Comparison of ENCODE assay signal across 9 mouse cellular contexts in genomic region chr15:80066538-80066937, GRCm38 (mm10). TPM values are rescaled to one million over a fixed set of nuclear protein-coding genes. Genes with fewer than 3 reads are reported as not detected.
DNase-seq lines count a peak whose midpoint lies in the region; ATAC-seq and TF ChIP-seq lines count a peak whose summit lies in the region.
"Had no signal": no experiment of that assay in that cellular context is flagged by ENCODE, and none has a peak within 500 bp of the region (broad histone marks: within the 10 kb centered on the region; RNA-seq: fewer than 3 reads in every experiment).

No protein-coding gene starts in this region.

- no peaks in the 10 kb centered on the region for H3K36me3 ChIP-seq in intestine, postnatal 0 days (ENCODE audit: control insufficient read depth, insufficient read depth)
- H3K36me3 ChIP-seq in intestine, embryonic 16.5 days (ENCODE audit: control insufficient read depth, insufficient read depth, low read length), result no peaks in the 10 kb centered on the region
- no peaks in the 10 kb centered on the region for H3K36me3 ChIP-seq in midbrain, embryonic 11.5 days (ENCODE audit: control insufficient read depth, insufficient read depth, low read length)
- H3K36me3 ChIP-seq: limb, embryonic 13.5 days had no signal

- 62% methylated on average over 3 of the region's 3 CpGs for WGBS in intestine, postnatal 0 days
- 65% methylated on average over 3 of the region's 3 CpGs for WGBS in intestine, embryonic 16.5 days
- 49% methylated on average over 3 of the region's 3 CpGs for WGBS in midbrain, embryonic 11.5 days

- peak; percentile 69 for TF ChIP-seq CTCF in intestine, postnatal 0 days (IDR thresholded peaks at IDR 0.05; ENCODE audit: low read depth)
- peak; percentile 57 for TF ChIP-seq CTCF in bone marrow macrophage, adult 2 months (IDR thresholded peaks at IDR 0.05; ENCODE audit: low read depth, low read length)

- no peaks in the 10 kb centered on the region for H3K4me1 ChIP-seq in intestine, postnatal 0 days (replicated peaks; ENCODE audit: control insufficient read depth, insufficient read depth, low read length)
- H3K4me1 ChIP-seq in intestine, embryonic 16.5 days (ENCODE audit: control insufficient read depth, insufficient read depth, low read length), result peaks cover 1% of the 10 kb centered on the region; the same call in 1 of the 2 replicates
- H3K4me1 ChIP-seq in bone marrow macrophage, adult 2 months (ENCODE audit: control insufficient read depth, insufficient read depth, low read length), result peaks cover 17% of the 10 kb centered on the region
- no peaks in the 10 kb centered on the region for H3K4me1 ChIP-seq in midbrain, embryonic 11.5 days (ENCODE audit: control insufficient read depth, insufficient read depth, low read length)

- no peak for ATAC-seq in intestine, postnatal 0 days
- ATAC-seq in intestine, embryonic 16.5 days, result no peak
- ATAC-seq in midbrain, embryonic 11.5 days (ENCODE audit: low FRiP score), result no peak
- ATAC-seq in activated CD4-positive, CD25-positive, alpha-beta regulatory T cell, adult 4 months, result no peak

- H3K9me3 ChIP-seq in intestine, postnatal 0 days (ENCODE audit: control insufficient read depth), result no peaks in the 10 kb centered on the region
- H3K9me3 ChIP-seq in intestine, embryonic 16.5 days (ENCODE audit: control insufficient read depth, low read length), result no peaks in the 10 kb centered on the region
- H3K9me3 ChIP-seq in midbrain, embryonic 11.5 days (ENCODE audit: control insufficient read depth, low read length), result no peaks in the 10 kb centered on the region
- H3K9me3 ChIP-seq: limb, embryonic 13.5 days had no signal

- no peak overlapping the region for H3K4me2 ChIP-seq in intestine, postnatal 0 days (replicated peaks; ENCODE audit: low read depth)
- no peak overlapping the region for H3K4me2 ChIP-seq in intestine, embryonic 16.5 days (ENCODE audit: low read depth, low read length)
- H3K4me2 ChIP-seq in midbrain, embryonic 11.5 days, result no peak overlapping the region
- H3K4me2 ChIP-seq: limb, embryonic 13.5 days had no signal

- TF ChIP-seq POLR2A in bone marrow macrophage, adult 2 months (IDR thresholded peaks at IDR 0.05; ENCODE audit: borderline replicate concordance, low read depth, low read length), result no peak

- H3K27ac ChIP-seq in intestine, postnatal 0 days (ENCODE audit: low read depth, low read length), result no peak overlapping the region
- H3K27ac ChIP-seq in intestine, embryonic 16.5 days (ENCODE audit: low read length), result no peak overlapping the region
- H3K27ac ChIP-seq in bone marrow macrophage, adult 2 months (ENCODE audit: insufficient read depth, low read depth, low read length), result no peak overlapping the region
- no peak overlapping the region for H3K27ac ChIP-seq in midbrain, embryonic 11.5 days (ENCODE audit: low read depth, low read length)
- H3K27ac ChIP-seq: limb, embryonic 13.5 days had no signal

- no peak overlapping the region for H3K4me3 ChIP-seq in intestine, postnatal 0 days (ENCODE audit: low read depth, low read length)
- no peak overlapping the region for H3K4me3 ChIP-seq in intestine, embryonic 16.5 days (ENCODE audit: low read length)
- no peak overlapping the region for H3K4me3 ChIP-seq in bone marrow macrophage, adult 2 months (ENCODE audit: insufficient read depth, low read length)
- H3K4me3 ChIP-seq in midbrain, embryonic 11.5 days (ENCODE audit: low read depth, low read length), result no peak overlapping the region
- H3K4me3 ChIP-seq: limb, embryonic 13.5 days had no signal

- peak; percentile 46 for DNase-seq in retina, embryonic 14.5 days (ENCODE audit: low spot score)
- no peak for DNase-seq in retina, postnatal 1 day
- peak; percentile 76 for DNase-seq in thymus, postnatal 4 days
- no peak for DNase-seq in midbrain, embryonic 11.5 days (ENCODE audit: low spot score, missing footprints)

- no peaks in the 10 kb centered on the region for H3K27me3 ChIP-seq in intestine, postnatal 0 days (replicated peaks; ENCODE audit: control insufficient read depth, insufficient read depth, low read length)
- H3K27me3 ChIP-seq in intestine, embryonic 16.5 days (replicated peaks; ENCODE audit: control insufficient read depth, insufficient read depth, low read length), result no peaks in the 10 kb centered on the region
- no peaks in the 10 kb centered on the region for H3K27me3 ChIP-seq in midbrain, embryonic 11.5 days (ENCODE audit: control insufficient read depth, insufficient read depth, low read length)
- H3K27me3 ChIP-seq: limb, embryonic 13.5 days had no signal

- H3K9ac ChIP-seq in intestine, postnatal 0 days (ENCODE audit: low read depth, low read length), result no peak overlapping the region
- H3K9ac ChIP-seq in intestine, embryonic 16.5 days (ENCODE audit: low read depth, low read length), result no peak overlapping the region
- no peak overlapping the region for H3K9ac ChIP-seq in midbrain, embryonic 11.5 days (ENCODE audit: low read length)
- H3K9ac ChIP-seq: limb, embryonic 13.5 days had no signal

RNA-seq across cellular contexts. Expression of gene Syngr1, which starts 24.6 kb away (rescaled TPM):
- 6.8 and 10.4 TPM in 2 replicates for polyA plus RNA-seq in intestine, postnatal 0 days (2015; fragmentation: Nextera tagmentation; extraction: Ambion mirVana)
- 15.2 and 16.0 TPM in 2 replicates for polyA plus RNA-seq in intestine, embryonic 16.5 days (2015; fragmentation: Nextera tagmentation; extraction: Ambion mirVana)
- 95.0 and 111 TPM in 2 replicates for polyA plus RNA-seq in bone marrow macrophage, adult 2 months (2012; ENCODE audit: insufficient read depth, insufficient read length, missing spikeins)
- 6.2 and 7.4 TPM in 2 replicates for polyA plus RNA-seq in midbrain, embryonic 11.5 days (2014; fragmentation: Nextera tagmentation; extraction: Ambion mirVana)
- 1 to 10 TPM in 1 of 2 experiments, not detected in 1; 1.4 TPM for polyA plus RNA-seq in activated CD4-positive, CD25-positive, alpha-beta regulatory T cell, adult 4 months (2017; shearing (Covaris generic))

RNA-seq across cellular contexts. Expression of gene Rpl3, which starts 25.1 kb away (rescaled TPM):
- polyA plus RNA-seq in intestine, postnatal 0 days (2015; fragmentation: Nextera tagmentation; extraction: Ambion mirVana), result 436 and 450 TPM in 2 replicates
- polyA plus RNA-seq in intestine, embryonic 16.5 days (2015; fragmentation: Nextera tagmentation; extraction: Ambion mirVana), result 1,018 and 1,133 TPM in 2 replicates
- polyA plus RNA-seq in bone marrow macrophage, adult 2 months (2012; ENCODE audit: insufficient read depth, insufficient read length, missing spikeins), result 928 and 957 TPM in 2 replicates
- polyA plus RNA-seq in midbrain, embryonic 11.5 days (2014; fragmentation: Nextera tagmentation; extraction: Ambion mirVana), result 1,032 and 1,053 TPM in 2 replicates
- polyA plus RNA-seq in activated CD4-positive, CD25-positive, alpha-beta regulatory T cell, adult 4 months (2017; shearing (Covaris generic)), result 1,000 to 10,000 TPM; 4,172 to 4,641 TPM

RNA-seq across cellular contexts. Expression of gene Pdgfb, which starts 51.8 kb away (rescaled TPM):
- polyA plus RNA-seq in intestine, postnatal 0 days (2015; fragmentation: Nextera tagmentation; extraction: Ambion mirVana), result 6.9 and 7.1 TPM in 2 replicates
- 7.0 and 8.3 TPM in 2 replicates for polyA plus RNA-seq in intestine, embryonic 16.5 days (2015; fragmentation: Nextera tagmentation; extraction: Ambion mirVana)
- polyA plus RNA-seq in bone marrow macrophage, adult 2 months (2012; ENCODE audit: insufficient read depth, insufficient read length, missing spikeins), result 47.3 and 52.2 TPM in 2 replicates
- 1.5 and 2.0 TPM in 2 replicates for polyA plus RNA-seq in midbrain, embryonic 11.5 days (2014; fragmentation: Nextera tagmentation; extraction: Ambion mirVana)
- 1 to 10 TPM in 1 of 2 experiments, under 1 TPM in 1; 0.68 to 1.1 TPM for polyA plus RNA-seq in activated CD4-positive, CD25-positive, alpha-beta regulatory T cell, adult 4 months (2017; shearing (Covaris generic))

Comparison
In these comparisons a context has a peak if more than half of its experiments do, and no peak if none do; other contexts are left out.
1. DNase-seq: peak in retina, embryonic 14.5 days (single experiment) and thymus, postnatal 4 days (single experiment); none in retina, postnatal 1 day (single experiment) and midbrain, embryonic 11.5 days (single experiment).